In genomic region chr14:32778362-32778761, GRCm38 (mm10) we compare ENCODE assay signal across 24 mouse cellular contexts. TPM values are rescaled to one million over a fixed set of nuclear protein-coding genes. Genes with fewer than 3 reads are reported as not detected.
DNase-seq lines count a peak whose midpoint lies in the region.
"Had no signal": no experiment of that assay in that cellular context is flagged by ENCODE, and none has a peak within 500 bp of the region (broad histone marks: within the 10 kb centered on the region; RNA-seq: fewer than 3 reads in every experiment).

No protein-coding gene starts in this region.

- no peaks in the 10 kb centered on the region for H3K36me3 ChIP-seq in heart, embryonic 10.5 days
- H3K36me3 ChIP-seq: G1E had no signal

- no peaks in the 10 kb centered on the region for H3K9me3 ChIP-seq in heart, embryonic 10.5 days

- no peaks in the 10 kb centered on the region for H3K4me1 ChIP-seq in heart, embryonic 10.5 days

- H3K27ac ChIP-seq in heart, embryonic 10.5 days, result no peak overlapping the region

- no peak overlapping the region for H3K4me3 ChIP-seq in heart, embryonic 10.5 days

- H3K27me3 ChIP-seq in heart, embryonic 10.5 days (ENCODE audit: insufficient read depth, poor library complexity, severe bottlenecking), result 0 out of 2 replicates have a peak, but pooled peaks cover 5% of the 10 kb centered on the region
- H3K27me3 ChIP-seq: CH12.LX had no signal

- peak; percentile 67 for DNase-seq in heart, adult 11 months
- no peak for DNase-seq in heart, adult 8-10 months (ENCODE audit: low spot score)
- DNase-seq in heart, embryonic 10.5 days (ENCODE audit: low spot score), result peak; percentile 62
- no peak for DNase-seq in heart, adult 18-20 months
- DNase-seq: adrenal gland, adult 2 months; adrenal gland, adult 8-10 months; adrenal gland, postnatal 10 days; adrenal gland, postnatal 14 days; adrenal gland, postnatal 25 days; adrenal gland, postnatal 36 days; B cell, adult 2 months; cerebellum, adult 11 months; cerebellum, adult 11-12 months; cerebellum, adult 18-20 months had no signal

- 76% methylated on average over 3 of the region's 3 CpGs for WGBS in heart, embryonic 10.5 days

RNA-seq across cellular contexts. Expression of gene Tmem273, which starts 7.4 kb away (rescaled TPM):
- total RNA-seq in heart, adult 8-10 months (2022), result 1 to 10 TPM in 2 of 4 experiments, under 1 TPM in 2; 0.19 to 1.9 (median 1.1) TPM
- polyA plus RNA-seq in heart, embryonic 10.5 days (2016; fragmentation: Nextera tagmentation; extraction: Ambion mirVana), result 0.18 and 0.39 TPM in 2 replicates
- total RNA-seq in heart, adult 18-20 months (2021), result under 1 TPM; 0.39 to 0.50 TPM
- total RNA-seq: ES-E14, G1E, MEL had no signal
- polyA plus RNA-seq: G1E, Patski had no signal

RNA-seq across cellular contexts. Expression of gene Fam170b, which starts 55.4 kb away (rescaled TPM):
- total RNA-seq in heart, adult 8-10 months (2022), result not detected
- polyA plus RNA-seq in heart, embryonic 10.5 days (2016; fragmentation: Nextera tagmentation; extraction: Ambion mirVana), result 0.09 TPM in 1 of 2 replicates, not detected in the other
- total RNA-seq in heart, adult 18-20 months (2021), result not detected
- total RNA-seq: adrenal gland, postnatal 10 days; adrenal gland, postnatal 14 days; adrenal gland, postnatal 4 days; CH12.LX; MEL had no signal
- polyA plus RNA-seq: activated CD4-positive, CD25-positive, alpha-beta regulatory T cell, adult 4 months; brain, embryonic 14.5 days; C2C12; CD4-positive, CD25-positive, alpha-beta regulatory T cell, adult 4 months; G1E; Patski had no signal

Comparison
In these comparisons a context has a peak if more than half of its experiments do, and no peak if none do; other contexts are left out.
1. DNase-seq: peak in heart, adult 11 months (single experiment) and heart, embryonic 10.5 days (single experiment); none in heart, adult 8-10 months (single experiment) and heart, adult 18-20 months (0 of 2).